Mouse (Mus musculus) liver, adult 2 months (tissue): ENCODE measurements around the gene Car7. TPM values are rescaled to one million over a fixed set of nuclear protein-coding genes. Genes with fewer than 3 reads are reported as not detected.
A peak's percentile ranks its signal among the peaks of the same experiment; 100 is the strongest.

Source experiments
- DNase-seq: peaks from one replicate; pipeline ENCODE4 v3.0.0-alpha.2; 2011; ENCODE audit warnings: low read depth, low spot score; ENCODE audit errors: extremely low read depth
- H3K27ac ChIP-seq: fragments of 200-500 bp; replicated peaks from 2 replicates; pipeline ENCODE4 v1.5.1; 2012; ENCODE audit warnings: low read depth, mild to moderate bottlenecking, control low read depth, inconsistent platforms, low read length; ENCODE audit not compliant: insufficient read depth
- H3K27me3 ChIP-seq: fragments of 200-500 bp; 2 replicates; pipeline ENCODE4 v1.6.1; 2012; ENCODE audit warnings: mild to moderate bottlenecking, moderate library complexity, low read length, inconsistent platforms; ENCODE audit not compliant: control insufficient read depth, insufficient read depth
- H3K36me3 ChIP-seq: fragments of 200-500 bp; 2 replicates; pipeline ENCODE4 v1.6.1; 2012; ENCODE audit warnings: low read length, inconsistent platforms; ENCODE audit not compliant: control insufficient read depth, insufficient read depth
- H3K4me1 ChIP-seq: fragments of 200-500 bp; 2 replicates; pipeline ENCODE4 v1.6.1; 2011; ENCODE audit warnings: low read length; ENCODE audit not compliant: control insufficient read depth, insufficient read depth
- H3K4me3 ChIP-seq: fragments of 200-500 bp; 2 replicates; pipeline ENCODE4 v1.5.1; 2011; ENCODE audit warnings: low read depth, mild to moderate bottlenecking, control low read depth, low read length, moderate library complexity; ENCODE audit not compliant: insufficient read depth
- H3K79me2 ChIP-seq: fragments of 200-500 bp; 2 replicates; pipeline ENCODE4 v1.6.1; 2012; ENCODE audit warnings: inconsistent platforms, mild to moderate bottlenecking, low read length, moderate library complexity; ENCODE audit not compliant: control insufficient read depth, insufficient read depth
- H3K9ac ChIP-seq: fragments of 200-500 bp; 2 replicates; pipeline ENCODE4 v1.6.1; 2012; ENCODE audit warnings: low read depth, mild to moderate bottlenecking, control low read depth, inconsistent platforms, low read length
- CTCF ChIP-seq: fragments of 200-500 bp; IDR thresholded peaks from 2 replicates; pipeline ENCODE4 v1.5.1; 2011; ENCODE audit warnings: low read depth, low read length, control low read depth
- POLR2A ChIP-seq: fragments of 200-500 bp; IDR thresholded peaks from 2 replicates; pipeline ENCODE4 v1.6.1; 2011; ENCODE audit warnings: low read length, control low read depth; ENCODE audit not compliant: insufficient read depth; ENCODE audit errors: extremely low read depth
- WGBS: fragments of 180-500 bp; shearing (Covaris S2); methylation state at CpG from one replicate; pipeline ENCODE4 v1.1.7; 2018; 5-methylcytosine and 5-hydroxymethylcytosine counted together
- polyA plus RNA-seq: library from polyadenylated mRNA; depleted of rRNA; stranded (reverse); fragments of >200 nt; gene quantifications from 2 replicates; pipeline ENCODE4 v1.2.3, GENCODE M21; 2012
- total RNA-seq: library from RNA; depleted of rRNA; stranded (reverse); fragments of >200 nt; gene quantifications from 2 replicates; pipeline ENCODE4 v1.2.3, GENCODE M21; 2014

Car7 gene
- total and polyA plus RNA-seq, 2 experiments = 1.0 to 2.6 TPM

DNA sequence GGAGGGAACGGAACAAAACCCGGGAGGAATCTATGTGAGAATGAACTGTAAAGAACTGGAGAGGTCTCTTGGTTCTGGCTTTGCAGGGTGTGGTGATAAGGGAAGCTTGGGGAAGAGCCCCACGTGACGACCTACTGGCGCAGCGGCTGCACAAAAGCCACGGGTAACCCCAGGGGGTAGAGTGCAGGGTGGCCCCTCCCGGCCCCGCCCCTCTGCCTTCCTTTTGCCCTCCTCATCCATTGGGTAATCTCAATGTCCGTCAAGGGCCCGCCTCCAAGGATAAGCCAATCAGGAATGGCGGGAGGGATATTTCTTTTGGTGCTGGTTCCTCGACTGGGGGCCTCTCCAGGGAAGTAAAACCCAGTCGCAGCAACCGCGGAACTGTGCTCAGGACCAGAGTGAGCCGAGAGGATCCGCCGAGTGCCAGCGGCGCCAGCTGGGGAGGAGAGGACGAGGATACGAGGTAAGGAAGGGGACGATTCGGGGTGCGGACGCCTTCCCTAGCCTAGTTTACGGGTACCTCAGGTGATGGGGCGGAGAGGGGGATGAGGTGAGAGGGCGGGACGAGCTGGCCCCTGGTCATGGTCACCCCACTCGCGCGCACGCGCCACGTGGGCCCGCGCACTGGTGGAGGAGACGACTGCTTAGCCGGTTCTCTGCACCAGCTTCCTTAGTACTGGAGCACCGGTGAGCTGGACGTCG is 56.8 kb downstream of the Car7 start, which contains the start of gene Pdp2:
Gene Pdp2, plus strand, starts transcription at position 319 of the 702 bp plus-strand sequence.
- peaks cover 25% of the 10 kb centered on the region for H3K79me2 ChIP-seq
- peaks cover 29% of the 10 kb centered on the region for H3K4me1 ChIP-seq
- peak within 1 kb of the TSS; percentile 97 for H3K27ac ChIP-seq
- WGBS = under 1% methylated on average over 44 of the region's 44 CpGs
- H3K9ac ChIP-seq = peak within 1 kb of the TSS; percentile 86
- H3K4me3 ChIP-seq = peak within 1 kb of the TSS; percentile 76
- DNase-seq = peak; percentile 94
- TF ChIP-seq CTCF (no peak), POLR2A (peak; percentile 73)
- no peaks in the 10 kb centered on the region for H3K27me3 ChIP-seq
- H3K36me3 ChIP-seq = peaks cover 21% of the 10 kb centered on the region

DNA sequence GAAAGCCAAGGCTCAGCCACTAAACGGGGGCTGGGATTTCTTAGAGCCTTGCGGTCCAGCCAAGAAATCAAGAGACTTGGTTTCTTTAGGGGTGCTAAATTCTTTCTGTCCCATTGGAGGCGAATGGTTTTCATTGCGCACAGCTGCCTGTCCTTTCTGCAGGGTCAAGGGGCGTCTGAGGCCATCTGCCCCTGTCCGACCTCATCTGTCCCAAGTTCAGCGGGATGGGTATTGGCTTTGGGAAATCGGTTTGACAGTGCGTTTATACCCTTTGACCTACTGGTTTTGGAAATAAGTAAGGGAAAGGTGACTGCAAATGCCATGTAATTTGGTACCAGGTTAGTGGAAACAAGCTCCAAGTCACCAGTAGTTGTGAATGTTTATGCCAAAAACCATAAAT is 57.4 kb downstream of the Car7 start:
- DNase-seq = peak; percentile 98
- peaks cover 34% of the 10 kb centered on the region for H3K4me1 ChIP-seq
- TF ChIP-seq CTCF (no peak), POLR2A (no peak)
- peak overlapping the region; percentile 76 for H3K4me3 ChIP-seq
- peaks cover 27% of the 10 kb centered on the region for H3K79me2 ChIP-seq
- peak overlapping the region; percentile 92 for H3K27ac ChIP-seq
- H3K36me3 ChIP-seq = peaks cover 23% of the 10 kb centered on the region
- WGBS = 1% methylated on average over 9 of the region's 9 CpGs
- no peaks in the 10 kb centered on the region for H3K27me3 ChIP-seq
- H3K9ac ChIP-seq = peak overlapping the region; percentile 86

DNA sequence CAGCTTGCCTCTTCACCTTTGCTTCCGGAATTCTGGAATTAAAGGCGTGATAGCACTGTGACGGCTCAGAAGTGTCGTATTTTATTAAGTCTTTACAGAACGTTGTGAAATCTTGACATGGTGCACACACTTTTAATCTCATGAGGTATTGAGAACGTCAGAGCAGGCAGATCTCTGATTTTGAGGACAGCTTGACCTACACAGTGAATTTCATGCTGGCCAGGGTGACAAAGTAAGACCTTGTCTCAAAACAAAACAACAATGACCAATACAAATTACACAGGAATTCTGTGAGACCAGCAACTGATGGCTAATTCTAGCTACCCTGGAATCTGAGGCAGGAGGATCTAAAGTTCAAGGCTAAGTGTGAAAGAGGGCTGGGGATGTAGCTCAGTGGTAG is 58.1 kb downstream of the Car7 start:
- 18% methylated on average over 6 of the region's 6 CpGs for WGBS

DNA sequence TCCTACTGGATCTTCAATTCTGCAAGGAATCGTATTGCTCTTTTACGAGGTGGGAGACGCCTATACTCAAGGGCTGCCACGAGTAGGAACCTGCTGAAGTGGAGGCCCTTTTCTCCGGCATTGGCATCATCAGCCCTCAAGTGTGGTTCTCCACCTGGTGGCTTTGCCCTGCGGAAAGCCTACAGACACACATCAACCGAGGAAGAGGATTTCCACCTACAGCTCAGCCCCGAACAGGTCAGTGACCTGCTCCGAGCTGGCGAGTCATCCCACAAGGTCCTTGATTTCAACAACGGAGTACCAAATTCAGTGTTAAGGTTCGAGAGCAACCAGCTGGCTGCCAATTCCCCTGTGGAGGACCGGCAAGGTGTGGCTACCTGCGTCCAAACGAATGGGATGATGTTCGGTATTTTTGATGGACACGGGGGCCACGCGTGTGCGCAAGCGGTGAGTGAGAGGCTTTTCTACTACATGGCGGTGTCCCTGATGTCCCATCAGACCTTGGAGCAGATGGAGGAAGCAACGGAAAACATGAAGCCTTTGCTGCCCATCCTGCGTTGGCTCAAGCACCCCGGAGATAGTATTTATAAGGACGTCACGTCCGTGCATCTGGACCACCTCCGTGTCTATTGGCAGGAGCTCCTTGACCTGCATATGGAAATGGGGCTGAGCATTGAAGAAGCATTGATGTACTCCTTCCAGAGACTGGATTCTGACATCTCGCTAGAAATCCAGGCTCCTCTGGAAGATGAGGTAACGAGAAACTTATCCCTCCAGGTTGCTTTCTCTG is 59.2 kb downstream of the Car7 start:
- Histone ChIP-seq H3K36me3 (peaks cover 25% of the 10 kb centered on the region), H3K79me2 (peaks cover 27% of the 10 kb centered on the region), H3K9ac (0 out of 2 replicates have a peak overlapping the region, but pooled peaks have one; percentile 17), H3K4me1 (peaks cover 43% of the 10 kb centered on the region), H3K27ac (peak overlapping the region; percentile 21), H3K4me3 (no peak overlapping the region), H3K27me3 (no peaks in the 10 kb centered on the region)
- 72% methylated on average over 31 of the region's 31 CpGs for WGBS
- peak; percentile 70 for DNase-seq
- TF ChIP-seq CTCF = no peak
- TF ChIP-seq POLR2A = no peak

More for the DNA sequence above, 58.1 kb downstream of the Car7 start:
- H3K79me2 ChIP-seq = peaks cover 27% of the 10 kb centered on the region
- DNase-seq = peak; percentile 57
- H3K27ac ChIP-seq = peak overlapping the region; percentile 97
- H3K9ac ChIP-seq = peak overlapping the region; percentile 75
- H3K4me3 ChIP-seq = peak overlapping the region; percentile 76
- TF ChIP-seq CTCF (no peak), POLR2A (no peak)
- no peaks in the 10 kb centered on the region for H3K27me3 ChIP-seq
- H3K4me1 ChIP-seq = peaks cover 37% of the 10 kb centered on the region
- H3K36me3 ChIP-seq = peaks cover 25% of the 10 kb centered on the region

DNA sequence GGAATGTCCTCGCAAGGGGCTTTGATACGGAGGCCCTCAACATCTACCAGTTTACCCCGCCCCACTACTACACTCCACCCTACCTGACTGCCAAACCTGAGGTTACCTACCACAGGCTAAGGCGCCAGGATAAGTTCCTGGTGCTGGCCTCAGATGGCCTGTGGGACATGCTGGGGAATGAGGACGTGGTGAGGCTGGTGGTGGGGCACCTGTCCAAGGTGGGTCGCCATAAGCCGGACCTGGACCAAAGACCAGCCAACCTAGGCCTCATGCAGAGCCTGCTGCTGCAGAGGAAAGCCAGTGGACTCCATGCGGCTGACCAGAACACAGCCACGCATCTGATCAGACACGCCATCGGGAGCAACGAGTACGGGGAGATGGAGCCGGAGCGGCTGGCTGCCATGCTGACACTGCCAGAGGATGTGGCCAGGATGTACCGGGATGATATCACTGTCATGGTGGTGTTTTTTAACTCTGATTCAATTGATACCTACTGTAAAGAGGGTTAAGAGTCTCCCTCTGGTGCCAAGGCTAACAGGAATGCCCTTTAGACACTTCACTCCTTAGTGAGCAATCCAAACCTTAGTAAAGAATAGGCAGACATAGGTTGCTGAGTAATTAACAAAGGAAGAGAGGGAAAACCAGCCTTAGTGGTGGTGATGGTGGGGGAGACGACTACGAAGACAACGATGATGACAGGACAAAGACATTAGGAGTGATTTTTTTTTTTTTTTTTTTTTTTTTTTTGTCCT is 60.3 kb downstream of the Car7 start:
- H3K27ac ChIP-seq = peak overlapping the region; percentile 9; the same call in 1 of the 2 replicates
- no peak overlapping the region; the same call in 1 of the 2 replicates for H3K4me3 ChIP-seq
- H3K36me3 ChIP-seq = peaks cover 25% of the 10 kb centered on the region
- H3K79me2 ChIP-seq = peaks cover 27% of the 10 kb centered on the region
- peaks cover 45% of the 10 kb centered on the region for H3K4me1 ChIP-seq
- DNase-seq = peak; percentile 60
- TF ChIP-seq CTCF = no peak
- no peaks in the 10 kb centered on the region for H3K27me3 ChIP-seq
- 83% methylated on average over 19 of the region's 19 CpGs for WGBS
- 0 out of 2 replicates have a peak overlapping the region, but pooled peaks have one; percentile 1 for H3K9ac ChIP-seq
